Mouse (Mus musculus) forebrain, embryonic 16.5 days (tissue): ENCODE data around the gene Olfr1294. TPM values are rescaled to one million over a fixed set of nuclear protein-coding genes. Genes with fewer than 3 reads are reported as not detected.

Experiments
- ATAC-seq: fragments of 200-750 bp; cut with Nextera tagmentation; 2 replicates; pipeline ENCODE4 v1.8.0; 2017; ENCODE audit warnings: mild to moderate bottlenecking, moderate library complexity
- H3K27ac ChIP-seq: fragments of 300-500 bp; sonication (generic); 2 replicates; pipeline ENCODE4 v1.5.1; 2014; ENCODE audit warnings: low read length, control low read depth
- H3K27me3 ChIP-seq: fragments of 300-500 bp; sonication (generic); replicated peaks from 2 replicates; pipeline ENCODE4 v1.6.1; 2014; ENCODE audit warnings: low read length; ENCODE audit not compliant: control insufficient read depth, insufficient read depth
- H3K36me3 ChIP-seq: fragments of 300-500 bp; sonication (generic); 2 replicates; pipeline ENCODE4 v1.6.1; 2014; ENCODE audit not compliant: control insufficient read depth, insufficient read depth
- H3K4me1 ChIP-seq: fragments of 300-500 bp; sonication (generic); replicated peaks from 2 replicates; pipeline ENCODE4 v1.6.1; 2014; ENCODE audit warnings: low read length; ENCODE audit not compliant: control insufficient read depth, insufficient read depth
- H3K4me2 ChIP-seq: fragments of 300-500 bp; sonication (generic); 2 replicates; pipeline ENCODE4 v1.6.1; 2014; ENCODE audit warnings: mild to moderate bottlenecking, low read length, control low read depth
- H3K4me3 ChIP-seq: fragments of 300-500 bp; sonication (generic); replicated peaks from 2 replicates; pipeline ENCODE4 v1.5.1; 2014; ENCODE audit warnings: mild to moderate bottlenecking, low read length, control low read depth
- H3K9ac ChIP-seq: fragments of 300-500 bp; sonication (generic); replicated peaks from 2 replicates; pipeline ENCODE4 v1.6.1; 2014; ENCODE audit warnings: low read depth, low read length, control low read depth
- H3K9me3 ChIP-seq: fragments of 300-500 bp; sonication (generic); 2 replicates; pipeline ENCODE4 v1.6.1; 2016; ENCODE audit warnings: low read length; ENCODE audit not compliant: control insufficient read depth
- WGBS: fragments of 180-500 bp; shearing (Covaris S2); extraction: QIAGEN DNeasy Blood & Tissue Kit; methylation state at CpG from one replicate; pipeline ENCODE4 v1.1.7; 2014; 5-methylcytosine and 5-hydroxymethylcytosine counted together
- polyA plus RNA-seq: library from polyadenylated mRNA; unstranded; fragments of >200 nt; fragmentation: Nextera tagmentation; extraction: Ambion mirVana; gene quantifications from 2 replicates; pipeline ENCODE4 v1.2.1, GENCODE M21; 2015

Olfr1294 gene
- polyA plus RNA-seq = not detected in 2 replicates

- H3K27me3 ChIP-seq = no peaks in the 10 kb centered on the region
- no peak within 1 kb of the TSS for H3K4me2 ChIP-seq
- H3K9ac ChIP-seq = no peak within 1 kb of the TSS
- no peak for ATAC-seq
- no peaks in the 10 kb centered on the region for H3K4me1 ChIP-seq
- H3K36me3 ChIP-seq = no peaks in the 10 kb centered on the region
- WGBS = 47% methylated on average over 1 of the region's 1 CpGs
- H3K9me3 ChIP-seq = no peaks in the 10 kb centered on the region
- H3K4me3 ChIP-seq = no peak within 1 kb of the TSS
- no peak within 1 kb of the TSS for H3K27ac ChIP-seq
Observed at GRCm38 (mm10) chr2:111540191-111540590, at the start of gene Olfr1294. Gene Olfr1294, minus strand, starts transcription at chr2:111540291.

DNA sequence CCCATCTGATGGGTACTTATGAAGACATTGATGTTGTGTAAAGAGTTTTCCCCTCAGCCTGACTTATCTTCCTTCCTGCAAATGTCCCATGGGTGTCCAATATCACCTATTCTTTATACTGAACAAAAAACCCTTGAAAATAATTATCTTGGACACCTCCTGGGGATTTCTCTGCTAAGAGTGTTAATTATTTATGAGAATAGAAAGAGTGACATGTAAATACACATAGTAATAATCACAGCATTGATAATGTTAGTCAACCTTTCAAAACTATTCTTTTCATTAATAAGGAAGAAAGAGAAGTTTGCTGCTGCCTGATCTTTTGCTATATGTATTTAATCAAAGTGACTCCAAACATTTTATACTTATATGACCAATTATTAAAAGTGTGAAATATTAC lies 29.5 kb upstream of the Olfr1294 start, which contains the start of gene Olfr1295:
Gene Olfr1295 (minus strand): TSS at position 101 of the 400 bp plus-strand sequence.
- H3K27me3 ChIP-seq = no peaks in the 10 kb centered on the region
- H3K4me1 ChIP-seq = no peaks in the 10 kb centered on the region
- H3K4me2 ChIP-seq = no peak within 1 kb of the TSS
- H3K9ac ChIP-seq = no peak within 1 kb of the TSS
- no peak for ATAC-seq
- no peaks in the 10 kb centered on the region for H3K9me3 ChIP-seq
- no peak within 1 kb of the TSS for H3K27ac ChIP-seq
- H3K4me3 ChIP-seq = no peak within 1 kb of the TSS
- no peaks in the 10 kb centered on the region for H3K36me3 ChIP-seq

DNA sequence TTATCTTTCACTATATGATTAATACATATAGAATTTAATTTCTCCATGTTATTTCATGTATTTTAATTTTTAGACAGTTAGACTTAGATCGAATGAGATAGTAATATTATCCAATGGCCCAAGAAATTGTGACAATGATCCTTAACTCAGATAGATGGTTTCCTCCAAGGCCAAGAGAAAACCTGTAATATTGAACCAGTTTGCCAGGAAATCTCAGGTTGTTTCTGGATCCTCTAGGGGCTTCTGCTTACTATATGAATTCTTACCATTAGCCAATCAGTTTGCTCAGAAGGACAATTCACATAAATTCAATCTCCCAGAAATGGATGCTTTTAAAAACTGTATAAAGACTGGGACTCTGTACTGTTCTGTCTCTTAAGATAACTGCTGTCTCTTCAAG lies 15.2 kb downstream of the Olfr1294 start, which contains the start of gene Olfr1293-ps:
Gene Olfr1293-ps (plus strand): TSS at position 301 of the 400 bp plus-strand sequence.
- Histone ChIP-seq H3K4me3 (no peak within 1 kb of the TSS), H3K36me3 (no peaks in the 10 kb centered on the region), H3K4me2 (no peak within 1 kb of the TSS), H3K27ac (no peak within 1 kb of the TSS), H3K27me3 (no peaks in the 10 kb centered on the region), H3K9me3 (no peaks in the 10 kb centered on the region), H3K4me1 (no peaks in the 10 kb centered on the region), H3K9ac (no peak within 1 kb of the TSS)
- 84% methylated on average over 1 of the region's 1 CpGs for WGBS
- no peak for ATAC-seq

- H3K4me1 ChIP-seq = no peaks in the 10 kb centered on the region
- no peaks in the 10 kb centered on the region for H3K27me3 ChIP-seq
- no peak for ATAC-seq
- H3K4me2 ChIP-seq = no peak overlapping the region
- WGBS = 90% methylated on average over 10 of the region's 10 CpGs
- no peak overlapping the region for H3K4me3 ChIP-seq
- H3K36me3 ChIP-seq = no peaks in the 10 kb centered on the region
- H3K9ac ChIP-seq = no peak overlapping the region
- no peak overlapping the region for H3K27ac ChIP-seq
- H3K9me3 ChIP-seq = no peaks in the 10 kb centered on the region
Observed at GRCm38 (mm10) chr2:111517451-111517850, 22.6 kb downstream of the Olfr1294 start.

DNA sequence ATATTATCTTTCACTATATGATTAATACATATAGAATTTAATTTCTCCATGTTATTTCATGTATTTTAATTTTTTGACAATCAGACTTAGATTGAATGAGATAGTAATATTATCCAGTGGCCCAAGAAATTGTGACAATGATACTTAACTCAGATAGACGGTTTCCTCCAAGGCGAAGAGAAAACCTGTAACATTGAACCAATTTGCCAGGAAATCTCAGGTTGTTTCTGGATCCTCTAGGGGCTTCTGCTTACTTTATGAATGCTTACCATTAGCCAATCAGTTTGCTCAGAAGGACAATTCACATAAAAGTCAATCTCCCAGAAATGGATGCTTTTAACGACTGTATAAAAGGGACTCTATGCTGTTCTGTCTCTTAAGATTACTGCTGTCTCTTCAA lies 43.2 kb downstream of the Olfr1294 start, which contains the start of gene Olfr1291-ps1:
Gene Olfr1291-ps1 (plus strand): TSS at position 301 of the 400 bp plus-strand sequence.
- no peaks in the 10 kb centered on the region for H3K4me1 ChIP-seq
- no peaks in the 10 kb centered on the region for H3K27me3 ChIP-seq
- H3K36me3 ChIP-seq = no peaks in the 10 kb centered on the region
- 91% methylated on average over 3 of the region's 3 CpGs for WGBS
- no peaks in the 10 kb centered on the region for H3K9me3 ChIP-seq
- H3K4me3 ChIP-seq = no peak within 1 kb of the TSS
- no peak within 1 kb of the TSS for H3K4me2 ChIP-seq
- no peak for ATAC-seq
- H3K27ac ChIP-seq = no peak within 1 kb of the TSS
- no peak within 1 kb of the TSS for H3K9ac ChIP-seq

DNA sequence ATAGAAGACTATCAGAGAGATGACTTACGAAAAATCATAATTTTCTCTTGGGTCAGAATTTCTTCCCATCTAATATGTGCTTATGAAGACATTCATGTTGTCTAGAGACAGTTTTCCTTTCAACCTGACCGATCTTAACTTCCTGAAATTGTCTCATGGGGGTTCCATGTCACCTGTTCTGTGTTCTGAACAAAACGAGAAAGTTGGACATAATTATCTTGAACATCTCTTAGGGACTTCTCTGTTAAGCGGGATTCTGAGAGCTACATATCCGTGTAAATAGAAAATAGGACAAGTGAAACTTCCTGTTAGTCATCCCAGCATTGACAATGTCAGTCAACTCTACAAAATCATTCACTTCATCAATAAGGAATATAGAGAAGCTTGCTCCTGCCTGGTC lies 46.4 kb downstream of the Olfr1294 start, which contains the start of gene Olfr1290:
Gene Olfr1290 (minus strand): TSS at position 101 of the 400 bp plus-strand sequence.
- WGBS = 85% methylated on average over 5 of the region's 5 CpGs
- no peak for ATAC-seq
- Histone ChIP-seq H3K27ac (no peak within 1 kb of the TSS), H3K27me3 (no peaks in the 10 kb centered on the region), H3K4me2 (no peak within 1 kb of the TSS), H3K9ac (no peak within 1 kb of the TSS), H3K4me1 (no peaks in the 10 kb centered on the region), H3K36me3 (no peaks in the 10 kb centered on the region), H3K4me3 (no peak within 1 kb of the TSS), H3K9me3 (no peaks in the 10 kb centered on the region)

Other genes starting within 250 kb of the Olfr1294 start
- not detected in 2 replicates for gene Olfr1279, start 239.7 kb downstream of the Olfr1294 start, polyA plus RNA-seq
- not detected in 2 replicates for gene Olfr1280, start 226.3 kb downstream of the Olfr1294 start, polyA plus RNA-seq
- not detected in 2 replicates for gene Olfr1281, start 213.8 kb downstream of the Olfr1294 start, polyA plus RNA-seq
- not detected in 2 replicates for gene Olfr1282, start 204.2 kb downstream of the Olfr1294 start, polyA plus RNA-seq
- not detected in 2 replicates for gene Olfr1283, start 173.5 kb downstream of the Olfr1294 start, polyA plus RNA-seq
- not detected in 2 replicates for gene Olfr1284, start 164.8 kb downstream of the Olfr1294 start, polyA plus RNA-seq
- not detected in 2 replicates for gene Olfr1286, start 117.2 kb downstream of the Olfr1294 start, polyA plus RNA-seq
- gene Olfr1287, start 91.1 kb downstream of the Olfr1294 start, polyA plus RNA-seq = not detected in 2 replicates
- not detected in 2 replicates for gene Olfr1288, start 66.2 kb downstream of the Olfr1294 start, polyA plus RNA-seq
- not detected in 2 replicates for gene Olfr1289, start 59.5 kb downstream of the Olfr1294 start, polyA plus RNA-seq
- gene Olfr1290, start 46.5 kb downstream of the Olfr1294 start, polyA plus RNA-seq = not detected in 2 replicates
- gene Olfr1291-ps1, start 43.1 kb downstream of the Olfr1294 start, polyA plus RNA-seq = not detected in 2 replicates
- not detected in 2 replicates for gene Olfr1293-ps, start 15.1 kb downstream of the Olfr1294 start, polyA plus RNA-seq
- not detected in 2 replicates for gene Olfr1295, start 29.4 kb upstream of the Olfr1294 start, polyA plus RNA-seq
- gene Olfr1297, start 86.2 kb upstream of the Olfr1294 start, polyA plus RNA-seq = not detected in 2 replicates
- gene Olfr1298, start 108.9 kb upstream of the Olfr1294 start, polyA plus RNA-seq = not detected in 2 replicates
- not detected in 2 replicates for gene Olfr1299, start 121.1 kb upstream of the Olfr1294 start, polyA plus RNA-seq
- not detected in 2 replicates for gene Olfr1301, start 210.7 kb upstream of the Olfr1294 start, polyA plus RNA-seq
- not detected in 2 replicates for gene Olfr1302, start 237.1 kb upstream of the Olfr1294 start, polyA plus RNA-seq